Mouse (Mus musculus): ENCODE data around the gene Umad1. TPM values are rescaled to one million over a fixed set of nuclear protein-coding genes. Genes with fewer than 3 reads are reported as not detected.
A peak's percentile ranks its signal among the peaks of the same experiment; 100 is the strongest.

The Umad1 gene
- polyA plus RNA-seq, 2 experiments, result 10.7 to 16.6 TPM

DNA sequence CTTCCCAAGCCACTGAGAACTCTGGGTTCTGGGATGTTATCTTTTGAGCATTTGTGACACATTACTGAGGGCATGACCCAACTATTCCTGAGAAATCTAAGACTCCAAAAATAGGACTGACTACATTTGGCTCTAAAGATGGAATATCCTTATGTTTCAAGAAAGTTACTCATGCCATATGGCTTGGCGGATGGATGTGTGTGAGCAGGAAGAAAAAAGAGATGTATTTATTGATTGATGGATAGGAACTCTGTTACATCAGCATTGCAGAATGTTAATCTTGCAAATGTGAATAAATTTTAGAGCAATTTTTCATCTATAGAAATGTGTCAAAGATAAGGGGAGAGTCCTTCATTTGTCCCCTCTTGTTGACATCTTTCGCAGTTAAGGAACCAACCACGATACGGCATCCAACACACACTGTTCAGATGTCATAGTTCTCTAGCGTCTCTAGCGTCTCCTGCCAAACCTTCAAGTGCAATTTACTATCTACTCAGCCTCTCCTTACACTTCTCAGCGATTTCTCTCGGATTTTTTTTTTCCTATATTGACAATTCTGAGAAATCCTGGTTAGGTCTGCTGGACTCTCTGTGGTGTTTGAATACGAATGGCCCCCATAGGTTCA is 171.6 kb downstream of the Umad1 start:
- TF ChIP-seq POLR2A (IDR thresholded peaks at IDR 0.05; ENCODE audit: borderline replicate concordance, extremely low read depth, insufficient read depth, insufficient read length), result no peak
- 95% methylated on average over 9 of the region's 9 CpGs for WGBS
- ATAC-seq (ENCODE audit: low FRiP score, low read depth) (no peak), DNase-seq (ENCODE audit: low spot score) (no peak)
- Histone ChIP-seq H3K4me1 (ENCODE audit: control insufficient read depth, insufficient read depth, low read length) (no peaks in the 10 kb centered on the region), H3K4me2 (replicated peaks; ENCODE audit: low read depth, low read length, severe bottlenecking) (no peak overlapping the region), H3K4me3 (replicated peaks; ENCODE audit: low read length) (no peak overlapping the region), H3K9ac (ENCODE audit: low read depth, low read length, severe bottlenecking) (no peak overlapping the region), H3K36me3 (ENCODE audit: control insufficient read depth, insufficient read depth, low read length) (no peaks in the 10 kb centered on the region), H3K27me3 (ENCODE audit: control insufficient read depth, insufficient read depth, low read length) (no peaks in the 10 kb centered on the region), H3K9me3 (ENCODE audit: control insufficient read depth, low read length) (no peaks in the 10 kb centered on the region), H3K27ac (replicated peaks; ENCODE audit: low read depth, low read length) (no peak overlapping the region)

DNA sequence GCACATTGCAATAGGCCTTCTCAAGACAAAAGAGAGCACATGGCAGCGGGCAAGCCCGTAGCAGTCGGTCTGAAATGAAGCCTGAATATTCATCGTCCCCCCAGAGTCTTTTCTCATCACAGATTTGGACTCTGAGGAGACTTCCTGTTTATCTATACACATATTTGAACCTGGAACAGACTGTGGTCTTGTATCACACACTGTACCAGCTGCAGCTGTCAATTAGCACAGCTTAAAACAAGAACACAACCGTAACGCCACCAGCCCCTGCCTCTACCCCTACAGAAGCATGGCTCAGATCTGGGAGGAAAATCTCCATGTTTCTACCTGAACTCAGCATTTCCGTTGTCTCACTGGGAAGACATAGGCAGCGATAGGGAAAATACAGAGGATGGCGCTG is 174.1 kb downstream of the Umad1 start:
- Histone ChIP-seq H3K4me2 (replicated peaks; ENCODE audit: low read depth, low read length, severe bottlenecking) (no peak overlapping the region), H3K4me1 (ENCODE audit: control insufficient read depth, insufficient read depth, low read length) (no peaks in the 10 kb centered on the region), H3K36me3 (ENCODE audit: control insufficient read depth, insufficient read depth, low read length) (no peaks in the 10 kb centered on the region), H3K9me3 (ENCODE audit: control insufficient read depth, low read length) (no peaks in the 10 kb centered on the region), H3K4me3 (replicated peaks; ENCODE audit: low read length) (no peak overlapping the region), H3K27ac (replicated peaks; ENCODE audit: low read depth, low read length) (no peak overlapping the region), H3K27me3 (ENCODE audit: control insufficient read depth, insufficient read depth, low read length) (no peaks in the 10 kb centered on the region), H3K9ac (ENCODE audit: low read depth, low read length, severe bottlenecking) (no peak overlapping the region)
- no peak for TF ChIP-seq POLR2A (IDR thresholded peaks at IDR 0.05; ENCODE audit: borderline replicate concordance, extremely low read depth, insufficient read depth, insufficient read length)
- ATAC-seq (ENCODE audit: low FRiP score, low read depth), result no peak
- 89% methylated on average over 9 of the region's 9 CpGs for WGBS
- no peak for DNase-seq (ENCODE audit: low spot score)

DNA sequence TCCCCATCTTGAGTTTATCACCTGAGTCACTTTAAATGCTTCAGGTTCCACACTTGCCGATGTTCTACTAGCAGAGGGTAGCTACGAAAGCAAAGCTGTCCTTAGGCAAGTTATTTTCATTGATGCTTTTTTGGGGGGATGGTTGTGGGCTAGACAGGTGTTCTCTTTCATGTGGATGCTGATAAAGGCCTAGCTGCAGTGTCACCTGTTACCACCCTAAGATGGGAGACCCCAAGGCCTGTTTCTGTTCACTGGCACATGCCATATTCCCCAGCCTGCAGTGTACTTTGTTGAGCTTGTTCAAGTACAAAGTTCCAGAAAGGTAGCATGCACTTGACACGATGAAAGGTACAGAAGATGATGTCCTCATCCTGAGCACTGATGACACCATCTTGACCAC is 178.8 kb downstream of the Umad1 start:
- no peak for TF ChIP-seq POLR2A (IDR thresholded peaks at IDR 0.05; ENCODE audit: borderline replicate concordance, extremely low read depth, insufficient read depth, insufficient read length)
- Histone ChIP-seq H3K9me3 (ENCODE audit: control insufficient read depth, low read length) (no peaks in the 10 kb centered on the region; the same call in 1 of the 2 replicates), H3K9ac (ENCODE audit: low read depth, low read length, severe bottlenecking) (no peak overlapping the region), H3K4me3 (replicated peaks; ENCODE audit: low read length) (no peak overlapping the region), H3K27me3 (ENCODE audit: control insufficient read depth, insufficient read depth, low read length) (no peaks in the 10 kb centered on the region), H3K36me3 (ENCODE audit: control insufficient read depth, insufficient read depth, low read length) (no peaks in the 10 kb centered on the region), H3K4me1 (ENCODE audit: control insufficient read depth, insufficient read depth, low read length) (no peaks in the 10 kb centered on the region), H3K27ac (replicated peaks; ENCODE audit: low read depth, low read length) (no peak overlapping the region), H3K4me2 (replicated peaks; ENCODE audit: low read depth, low read length, severe bottlenecking) (no peak overlapping the region)
- ATAC-seq (ENCODE audit: low FRiP score, low read depth), result no peak
- 90% methylated on average over 3 of the region's 3 CpGs for WGBS
- DNase-seq (ENCODE audit: low spot score), result no peak

DNA sequence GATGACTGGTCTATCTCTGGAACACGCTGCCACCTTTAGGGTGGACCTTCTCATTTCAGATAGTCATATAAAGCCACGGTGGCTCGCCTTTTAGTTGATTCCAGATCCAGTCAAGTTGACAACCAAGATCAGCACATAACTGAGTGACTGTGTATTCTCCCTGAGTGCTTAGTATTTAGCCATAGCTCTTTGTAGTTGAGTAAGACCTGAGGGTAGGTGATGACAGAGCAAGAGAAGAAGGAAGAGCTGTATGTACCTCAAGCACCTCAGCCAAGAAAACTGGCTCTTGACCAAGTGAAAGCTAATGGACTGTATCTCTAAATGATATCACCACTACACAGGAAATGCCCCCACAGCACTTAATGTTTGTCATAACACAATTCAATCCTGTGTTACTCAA is 182.7 kb downstream of the Umad1 start:
- Histone ChIP-seq H3K27me3 (ENCODE audit: control insufficient read depth, insufficient read depth, low read length) (no peaks in the 10 kb centered on the region), H3K4me1 (ENCODE audit: control insufficient read depth, insufficient read depth, low read length) (peaks cover 12% of the 10 kb centered on the region), H3K4me3 (replicated peaks; ENCODE audit: low read length) (no peak overlapping the region), H3K36me3 (ENCODE audit: control insufficient read depth, insufficient read depth, low read length) (no peaks in the 10 kb centered on the region), H3K4me2 (replicated peaks; ENCODE audit: low read depth, low read length, severe bottlenecking) (no peak overlapping the region), H3K27ac (replicated peaks; ENCODE audit: low read depth, low read length) (no peak overlapping the region), H3K9ac (ENCODE audit: low read depth, low read length, severe bottlenecking) (no peak overlapping the region), H3K9me3 (ENCODE audit: control insufficient read depth, low read length) (no peaks in the 10 kb centered on the region; the same call in 1 of the 2 replicates)
- no peak for TF ChIP-seq POLR2A (IDR thresholded peaks at IDR 0.05; ENCODE audit: borderline replicate concordance, extremely low read depth, insufficient read depth, insufficient read length)
- WGBS, result 84% methylated on average over 3 of the region's 3 CpGs
- DNase-seq (ENCODE audit: low spot score), result no peak
- ATAC-seq (ENCODE audit: low FRiP score, low read depth), result no peak

DNA sequence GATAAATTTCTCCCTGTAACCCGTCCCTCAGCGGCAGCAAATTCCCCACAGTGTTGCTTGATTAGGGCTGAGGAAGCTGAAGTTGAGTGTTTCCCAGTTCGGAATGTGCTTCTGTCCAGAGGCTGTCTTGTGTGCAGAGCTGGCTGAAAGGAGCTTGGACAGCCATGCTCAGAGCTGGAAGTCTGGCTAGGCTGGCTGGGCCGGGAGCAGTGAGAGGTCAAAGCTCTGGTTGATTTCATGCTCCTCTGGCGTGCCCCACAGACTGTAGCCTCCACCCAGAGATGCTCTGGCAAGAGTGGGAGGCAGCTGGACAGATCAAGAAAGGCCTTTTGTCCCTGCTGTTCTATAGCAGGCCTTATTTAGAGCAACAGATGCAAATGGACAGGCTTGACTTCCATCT is 187.7 kb downstream of the Umad1 start:
- whole genome bisulfite sequencing, result 25% methylated on average over 5 of the region's 5 CpGs
- no peak overlapping the region for H3K9ac ChIP-seq (ENCODE audit: low read depth, low read length, severe bottlenecking)
- H3K4me3 ChIP-seq (replicated peaks; ENCODE audit: low read length), result no peak overlapping the region
- peaks cover 19% of the 10 kb centered on the region for H3K4me1 ChIP-seq (ENCODE audit: control insufficient read depth, insufficient read depth, low read length)
- H3K27me3 ChIP-seq (ENCODE audit: control insufficient read depth, insufficient read depth, low read length), result no peaks in the 10 kb centered on the region
- DNase-seq (ENCODE audit: low spot score), result no peak
- H3K4me2 ChIP-seq (replicated peaks; ENCODE audit: low read depth, low read length, severe bottlenecking), result peak overlapping the region; percentile 10; the same call in 1 of the 2 replicates
- no peaks in the 10 kb centered on the region; the same call in 1 of the 2 replicates for H3K9me3 ChIP-seq (ENCODE audit: control insufficient read depth, low read length)
- TF ChIP-seq POLR2A (IDR thresholded peaks at IDR 0.05; ENCODE audit: borderline replicate concordance, extremely low read depth, insufficient read depth, insufficient read length), result no peak
- peak overlapping the region; percentile 13; the same call in 1 of the 2 replicates for H3K27ac ChIP-seq (replicated peaks; ENCODE audit: low read depth, low read length)
- H3K36me3 ChIP-seq (ENCODE audit: control insufficient read depth, insufficient read depth, low read length), result no peaks in the 10 kb centered on the region
- peak; percentile 55; the same call in 1 of the 2 replicates for ATAC-seq (ENCODE audit: low FRiP score, low read depth)
